Mouse (Mus musculus) 416B (cell line): ENCODE results near the gene Sema3b.

Experiments
- DNase-seq: peaks from one replicate; pipeline ENCODE4 v3.0.0; 2011; ENCODE audit warnings: low read depth

Gene Sema3b

GRCm38 (mm10) chr9:107570016-107570415, 39.0 kb downstream of the Sema3b start:
- DNase-seq: no peak

GRCm38 (mm10) chr9:107569270-107569669, 39.8 kb downstream of the Sema3b start:
- no peak for DNase-seq

GRCm38 (mm10) chr9:107568331-107569261, 40.4 kb downstream of the Sema3b start:
- DNase-seq: peak; percentile 92

- DNase-seq: no peak
Observed at GRCm38 (mm10) chr9:107567702-107568319, 41.2 kb downstream of the Sema3b start, which contains the start of gene Hyal2. Gene Hyal2 (plus strand): TSS chr9:107567945.

- DNase-seq: no peak
Observed at GRCm38 (mm10) chr9:107566855-107567254, 42.2 kb downstream of the Sema3b start.

GRCm38 (mm10) chr9:107566041-107566709, 42.9 kb downstream of the Sema3b start:
- peak; percentile 79 for DNase-seq

GRCm38 (mm10) chr9:107565556-107565955, 43.5 kb downstream of the Sema3b start:
- peak; percentile 35 for DNase-seq

GRCm38 (mm10) chr9:107563029-107563581, 45.9 kb downstream of the Sema3b start, which contains the start of gene Tusc2:
Gene Tusc2 (plus strand): TSS chr9:107563255.
- peak; percentile 96 for DNase-seq

- DNase-seq: peak; percentile 42
Observed at GRCm38 (mm10) chr9:107556346-107556745, 52.7 kb downstream of the Sema3b start.

GRCm38 (mm10) chr9:107555701-107556100, 53.3 kb downstream of the Sema3b start:
- no peak for DNase-seq

- peak; percentile 75 for DNase-seq
Observed at GRCm38 (mm10) chr9:107555031-107555457, 54.0 kb downstream of the Sema3b start.

- DNase-seq: peak; percentile 99
Observed at GRCm38 (mm10) chr9:107554319-107554825, 54.7 kb downstream of the Sema3b start.

- peak; percentile 40 for DNase-seq
Observed at GRCm38 (mm10) chr9:107553541-107554318, 55.3 kb downstream of the Sema3b start.

GRCm38 (mm10) chr9:107552690-107553393, 56.2 kb downstream of the Sema3b start:
- no peak for DNase-seq

GRCm38 (mm10) chr9:107551890-107552355, 57.1 kb downstream of the Sema3b start:
- peak; percentile 48 for DNase-seq

GRCm38 (mm10) chr9:107551117-107551889, 57.7 kb downstream of the Sema3b start, which contains the start of gene Rassf1:
Gene Rassf1 (plus strand): TSS chr9:107551555.
- peak; percentile 73 for DNase-seq

GRCm38 (mm10) chr9:107550491-107551116, 58.4 kb downstream of the Sema3b start:
- no peak for DNase-seq

GRCm38 (mm10) chr9:107549297-107550074, 59.5 kb downstream of the Sema3b start:
- DNase-seq: no peak
